Mouse (Mus musculus): ENCODE data around the gene 1700012B09Rik. TPM values are rescaled to one million over a fixed set of nuclear protein-coding genes. Genes with fewer than 3 reads are reported as not detected.

1700012B09Rik gene
- polyA plus RNA-seq, 1 experiment: not detected

- TF ChIP-seq CTCF (conservative IDR thresholded peaks at IDR 0.05; ENCODE audit: insufficient read depth, insufficient read length, low read depth, low read length) (no peak), POLR2A (IDR thresholded peaks at IDR 0.05; ENCODE audit: low read depth, low read length) (no peak)
- Histone ChIP-seq H3K27ac (ENCODE audit: insufficient read depth, low read depth, low read length) (peak overlapping the region; percentile 39; the same call in 1 of the 2 replicates), H3K4me1 (ENCODE audit: control insufficient read depth, insufficient read depth, low read length) (no peaks in the 10 kb centered on the region), H3K4me3 (ENCODE audit: insufficient read depth, low read depth, low read length) (no peak overlapping the region), H3K36me3 (ENCODE audit: control insufficient read depth, insufficient read depth, low read length) (no peaks in the 10 kb centered on the region), H3K27me3 (replicated peaks; ENCODE audit: control insufficient read depth, insufficient read depth, low read length) (no peaks in the 10 kb centered on the region)
- DNase-seq: peak; percentile 54
- 38% methylated on average over 9 of the region's 9 CpGs for WGBS
Observed at GRCm38 (mm10) chr9:14730941-14731541, 39.8 kb downstream of the 1700012B09Rik start.

- H3K36me3 ChIP-seq (ENCODE audit: control insufficient read depth, insufficient read depth, low read length): no peaks in the 10 kb centered on the region
- no peak overlapping the region for H3K27ac ChIP-seq (ENCODE audit: insufficient read depth, low read depth, low read length)
- H3K27me3 ChIP-seq (replicated peaks; ENCODE audit: control insufficient read depth, insufficient read depth, low read length): no peaks in the 10 kb centered on the region
- no peaks in the 10 kb centered on the region for H3K4me1 ChIP-seq (ENCODE audit: control insufficient read depth, insufficient read depth, low read length)
- DNase-seq: no peak
- H3K4me3 ChIP-seq (ENCODE audit: insufficient read depth, low read depth, low read length): no peak overlapping the region
- WGBS: 93% methylated on average over 4 of the region's 4 CpGs
- TF ChIP-seq POLR2A (IDR thresholded peaks at IDR 0.05; ENCODE audit: low read depth, low read length): no peak
- TF ChIP-seq CTCF (conservative IDR thresholded peaks at IDR 0.05; ENCODE audit: insufficient read depth, insufficient read length, low read depth, low read length): no peak
Observed at GRCm38 (mm10) chr9:14728365-14728764, 42.5 kb downstream of the 1700012B09Rik start.

- no peak overlapping the region for H3K27ac ChIP-seq (ENCODE audit: insufficient read depth, low read depth, low read length)
- H3K4me3 ChIP-seq (ENCODE audit: insufficient read depth, low read depth, low read length): no peak overlapping the region
- 57% methylated on average over 4 of the region's 4 CpGs for WGBS
- H3K4me1 ChIP-seq (ENCODE audit: control insufficient read depth, insufficient read depth, low read length): no peaks in the 10 kb centered on the region
- H3K36me3 ChIP-seq (ENCODE audit: control insufficient read depth, insufficient read depth, low read length): no peaks in the 10 kb centered on the region
- no peak for DNase-seq
- no peaks in the 10 kb centered on the region for H3K27me3 ChIP-seq (replicated peaks; ENCODE audit: control insufficient read depth, insufficient read depth, low read length)
- TF ChIP-seq CTCF (conservative IDR thresholded peaks at IDR 0.05; ENCODE audit: insufficient read depth, insufficient read length, low read depth, low read length) (no peak), POLR2A (IDR thresholded peaks at IDR 0.05; ENCODE audit: low read depth, low read length) (no peak)
Observed at GRCm38 (mm10) chr9:14726629-14727028, 44.2 kb downstream of the 1700012B09Rik start.

GRCm38 (mm10) chr9:14726005-14726404 is 44.8 kb downstream of the 1700012B09Rik start:
- H3K36me3 ChIP-seq (ENCODE audit: control insufficient read depth, insufficient read depth, low read length): no peaks in the 10 kb centered on the region
- H3K27ac ChIP-seq (ENCODE audit: insufficient read depth, low read depth, low read length): no peak overlapping the region
- no peaks in the 10 kb centered on the region for H3K27me3 ChIP-seq (replicated peaks; ENCODE audit: control insufficient read depth, insufficient read depth, low read length)
- no peaks in the 10 kb centered on the region for H3K4me1 ChIP-seq (ENCODE audit: control insufficient read depth, insufficient read depth, low read length)
- H3K4me3 ChIP-seq (ENCODE audit: insufficient read depth, low read depth, low read length): no peak overlapping the region
- TF ChIP-seq POLR2A (IDR thresholded peaks at IDR 0.05; ENCODE audit: low read depth, low read length): no peak
- no peak for TF ChIP-seq CTCF (conservative IDR thresholded peaks at IDR 0.05; ENCODE audit: insufficient read depth, insufficient read length, low read depth, low read length)
- WGBS: 72% methylated on average over 6 of the region's 6 CpGs
- DNase-seq: no peak

GRCm38 (mm10) chr9:14724755-14725420 is 45.9 kb downstream of the 1700012B09Rik start:
- H3K4me3 ChIP-seq (ENCODE audit: insufficient read depth, low read depth, low read length): no peak overlapping the region
- H3K27me3 ChIP-seq (replicated peaks; ENCODE audit: control insufficient read depth, insufficient read depth, low read length): no peaks in the 10 kb centered on the region
- no peak overlapping the region for H3K27ac ChIP-seq (ENCODE audit: insufficient read depth, low read depth, low read length)
- 62% methylated on average over 5 of the region's 5 CpGs for WGBS
- no peaks in the 10 kb centered on the region for H3K4me1 ChIP-seq (ENCODE audit: control insufficient read depth, insufficient read depth, low read length)
- DNase-seq: no peak
- no peaks in the 10 kb centered on the region for H3K36me3 ChIP-seq (ENCODE audit: control insufficient read depth, insufficient read depth, low read length)
- TF ChIP-seq POLR2A (IDR thresholded peaks at IDR 0.05; ENCODE audit: low read depth, low read length) (no peak), CTCF (conservative IDR thresholded peaks at IDR 0.05; ENCODE audit: insufficient read depth, insufficient read length, low read depth, low read length) (no peak)

GRCm38 (mm10) chr9:14721610-14722009 is 49.2 kb downstream of the 1700012B09Rik start:
- no peak for DNase-seq
- no peak for TF ChIP-seq CTCF (conservative IDR thresholded peaks at IDR 0.05; ENCODE audit: insufficient read depth, insufficient read length, low read depth, low read length)
- TF ChIP-seq POLR2A (IDR thresholded peaks at IDR 0.05; ENCODE audit: low read depth, low read length): no peak
- H3K27ac ChIP-seq (ENCODE audit: insufficient read depth, low read depth, low read length): no peak overlapping the region
- H3K36me3 ChIP-seq (ENCODE audit: control insufficient read depth, insufficient read depth, low read length): no peaks in the 10 kb centered on the region
- H3K4me1 ChIP-seq (ENCODE audit: control insufficient read depth, insufficient read depth, low read length): no peaks in the 10 kb centered on the region
- H3K4me3 ChIP-seq (ENCODE audit: insufficient read depth, low read depth, low read length): no peak overlapping the region
- no peaks in the 10 kb centered on the region for H3K27me3 ChIP-seq (replicated peaks; ENCODE audit: control insufficient read depth, insufficient read depth, low read length)
- 79% methylated on average over 5 of the region's 5 CpGs for WGBS

GRCm38 (mm10) chr9:14720384-14720783 is 50.4 kb downstream of the 1700012B09Rik start:
- WGBS: 66% methylated on average over 2 of the region's 2 CpGs
- TF ChIP-seq CTCF (conservative IDR thresholded peaks at IDR 0.05; ENCODE audit: insufficient read depth, insufficient read length, low read depth, low read length) (no peak), POLR2A (IDR thresholded peaks at IDR 0.05; ENCODE audit: low read depth, low read length) (no peak)
- Histone ChIP-seq H3K27ac (ENCODE audit: insufficient read depth, low read depth, low read length) (no peak overlapping the region), H3K4me1 (ENCODE audit: control insufficient read depth, insufficient read depth, low read length) (no peaks in the 10 kb centered on the region), H3K27me3 (replicated peaks; ENCODE audit: control insufficient read depth, insufficient read depth, low read length) (no peaks in the 10 kb centered on the region), H3K36me3 (ENCODE audit: control insufficient read depth, insufficient read depth, low read length) (no peaks in the 10 kb centered on the region), H3K4me3 (ENCODE audit: insufficient read depth, low read depth, low read length) (no peak overlapping the region)
- no peak for DNase-seq
